Mouse (Mus musculus): Measurements from ENCODE around the gene Meis1. TPM values are rescaled to one million over a fixed set of nuclear protein-coding genes. Genes with fewer than 3 reads are reported as not detected.

Gene Meis1
- polyA plus RNA-seq, 1 experiment from 2014 or later, result 84.7 TPM

GRCm38 (mm10) chr11:18888651-18889050, 130.1 kb downstream of the Meis1 start:
- no peak for ATAC-seq

GRCm38 (mm10) chr11:18885729-18886325, 133.0 kb downstream of the Meis1 start:
- 13% methylated on average over 9 of the region's 9 CpGs for WGBS
- peak overlapping the region; percentile 21; the same call in 1 of the 2 replicates for H3K27ac ChIP-seq (ENCODE audit: low read length)
- H3K4me2 ChIP-seq (ENCODE audit: low read depth, low read length), result peak overlapping the region; percentile 9; the same call in 1 of the 2 replicates
- H3K9ac ChIP-seq (ENCODE audit: low read depth, low read length), result no peak overlapping the region
- no peaks in the 10 kb centered on the region; the same call in 1 of the 2 replicates for H3K36me3 ChIP-seq (ENCODE audit: control insufficient read depth, insufficient read depth, low read length)
- no peaks in the 10 kb centered on the region for H3K27me3 ChIP-seq (replicated peaks; ENCODE audit: control insufficient read depth, insufficient read depth, low read length)
- no peaks in the 10 kb centered on the region for H3K9me3 ChIP-seq (ENCODE audit: control insufficient read depth, low read length)
- peaks cover 29% of the 10 kb centered on the region for H3K4me1 ChIP-seq (ENCODE audit: control insufficient read depth, insufficient read depth, low read length)
- H3K4me3 ChIP-seq (ENCODE audit: low read length), result no peak overlapping the region
- peak; percentile 75 for ATAC-seq

More at GRCm38 (mm10) chr11:18888651-18889050, 130.1 kb downstream of the Meis1 start:
- no peaks in the 10 kb centered on the region; the same call in 1 of the 2 replicates for H3K36me3 ChIP-seq (ENCODE audit: control insufficient read depth, insufficient read depth, low read length)
- no peak overlapping the region for H3K4me2 ChIP-seq (ENCODE audit: low read depth, low read length)
- H3K9ac ChIP-seq (ENCODE audit: low read depth, low read length), result no peak overlapping the region
- WGBS, result 45% methylated on average over 1 of the region's 1 CpGs
- H3K9me3 ChIP-seq (ENCODE audit: control insufficient read depth, low read length), result no peaks in the 10 kb centered on the region
- H3K27ac ChIP-seq (ENCODE audit: low read length), result no peak overlapping the region
- H3K4me1 ChIP-seq (ENCODE audit: control insufficient read depth, insufficient read depth, low read length), result peaks cover 28% of the 10 kb centered on the region
- no peaks in the 10 kb centered on the region for H3K27me3 ChIP-seq (replicated peaks; ENCODE audit: control insufficient read depth, insufficient read depth, low read length)
- no peak overlapping the region for H3K4me3 ChIP-seq (ENCODE audit: low read length)

GRCm38 (mm10) chr11:18885036-18885728, 133.6 kb downstream of the Meis1 start:
- Histone ChIP-seq H3K27me3 (replicated peaks; ENCODE audit: control insufficient read depth, insufficient read depth, low read length) (no peaks in the 10 kb centered on the region), H3K9ac (ENCODE audit: low read depth, low read length) (no peak overlapping the region), H3K4me1 (ENCODE audit: control insufficient read depth, insufficient read depth, low read length) (peaks cover 29% of the 10 kb centered on the region), H3K36me3 (ENCODE audit: control insufficient read depth, insufficient read depth, low read length) (no peaks in the 10 kb centered on the region; the same call in 1 of the 2 replicates), H3K4me3 (ENCODE audit: low read length) (no peak overlapping the region), H3K27ac (ENCODE audit: low read length) (peak overlapping the region; percentile 21; the same call in 1 of the 2 replicates), H3K4me2 (ENCODE audit: low read depth, low read length) (peak overlapping the region; percentile 9; the same call in 1 of the 2 replicates), H3K9me3 (ENCODE audit: control insufficient read depth, low read length) (no peaks in the 10 kb centered on the region)
- 21% methylated on average over 6 of the region's 6 CpGs for WGBS
- ATAC-seq, result peak; percentile 61

GRCm38 (mm10) chr11:18883987-18884386, 134.8 kb downstream of the Meis1 start:
- Histone ChIP-seq H3K36me3 (ENCODE audit: control insufficient read depth, insufficient read depth, low read length) (no peaks in the 10 kb centered on the region; the same call in 1 of the 2 replicates), H3K27me3 (replicated peaks; ENCODE audit: control insufficient read depth, insufficient read depth, low read length) (no peaks in the 10 kb centered on the region), H3K4me2 (ENCODE audit: low read depth, low read length) (no peak overlapping the region), H3K9ac (ENCODE audit: low read depth, low read length) (no peak overlapping the region), H3K4me1 (ENCODE audit: control insufficient read depth, insufficient read depth, low read length) (peaks cover 23% of the 10 kb centered on the region), H3K4me3 (ENCODE audit: low read length) (no peak overlapping the region), H3K27ac (ENCODE audit: low read length) (no peak overlapping the region), H3K9me3 (ENCODE audit: control insufficient read depth, low read length) (no peaks in the 10 kb centered on the region)
- 42% methylated on average over 3 of the region's 3 CpGs for WGBS
- ATAC-seq, result no peak

- ATAC-seq, result peak; percentile 27; the same call in 1 of the 2 replicates
- Histone ChIP-seq H3K36me3 (ENCODE audit: control insufficient read depth, insufficient read depth, low read length) (no peaks in the 10 kb centered on the region; the same call in 1 of the 2 replicates), H3K27me3 (replicated peaks; ENCODE audit: control insufficient read depth, insufficient read depth, low read length) (no peaks in the 10 kb centered on the region), H3K27ac (ENCODE audit: low read length) (no peak overlapping the region), H3K4me1 (ENCODE audit: control insufficient read depth, insufficient read depth, low read length) (peaks cover 22% of the 10 kb centered on the region), H3K4me3 (ENCODE audit: low read length) (no peak overlapping the region), H3K4me2 (ENCODE audit: low read depth, low read length) (no peak overlapping the region), H3K9ac (ENCODE audit: low read depth, low read length) (no peak overlapping the region), H3K9me3 (ENCODE audit: control insufficient read depth, low read length) (no peaks in the 10 kb centered on the region)
- WGBS, result 8% methylated on average over 2 of the region's 2 CpGs
Observed at GRCm38 (mm10) chr11:18883507-18883881, 135.3 kb downstream of the Meis1 start.

GRCm38 (mm10) chr11:18882747-18883506, 135.9 kb downstream of the Meis1 start:
- H3K36me3 ChIP-seq (ENCODE audit: control insufficient read depth, insufficient read depth, low read length), result no peaks in the 10 kb centered on the region; the same call in 1 of the 2 replicates
- no peak for ATAC-seq
- no peak overlapping the region for H3K27ac ChIP-seq (ENCODE audit: low read length)
- no peak overlapping the region for H3K4me2 ChIP-seq (ENCODE audit: low read depth, low read length)
- H3K27me3 ChIP-seq (replicated peaks; ENCODE audit: control insufficient read depth, insufficient read depth, low read length), result no peaks in the 10 kb centered on the region
- no peak overlapping the region for H3K4me3 ChIP-seq (ENCODE audit: low read length)
- WGBS, result 56% methylated on average over 3 of the region's 3 CpGs
- peaks cover 22% of the 10 kb centered on the region for H3K4me1 ChIP-seq (ENCODE audit: control insufficient read depth, insufficient read depth, low read length)
- no peak overlapping the region for H3K9ac ChIP-seq (ENCODE audit: low read depth, low read length)
- H3K9me3 ChIP-seq (ENCODE audit: control insufficient read depth, low read length), result no peaks in the 10 kb centered on the region

- H3K36me3 ChIP-seq (ENCODE audit: control insufficient read depth, insufficient read depth, low read length), result no peaks in the 10 kb centered on the region; the same call in 1 of the 2 replicates
- H3K9ac ChIP-seq (ENCODE audit: low read depth, low read length), result no peak overlapping the region
- H3K4me3 ChIP-seq (ENCODE audit: low read length), result no peak overlapping the region
- H3K4me2 ChIP-seq (ENCODE audit: low read depth, low read length), result no peak overlapping the region
- H3K27ac ChIP-seq (ENCODE audit: low read length), result no peak overlapping the region
- no peak for ATAC-seq
- H3K27me3 ChIP-seq (replicated peaks; ENCODE audit: control insufficient read depth, insufficient read depth, low read length), result no peaks in the 10 kb centered on the region
- no peaks in the 10 kb centered on the region for H3K9me3 ChIP-seq (ENCODE audit: control insufficient read depth, low read length)
- 80% methylated on average over 5 of the region's 5 CpGs for WGBS
- peaks cover 22% of the 10 kb centered on the region for H3K4me1 ChIP-seq (ENCODE audit: control insufficient read depth, insufficient read depth, low read length)
Observed at GRCm38 (mm10) chr11:18882315-18882714, 136.5 kb downstream of the Meis1 start.

- peaks cover 20% of the 10 kb centered on the region for H3K4me1 ChIP-seq (ENCODE audit: control insufficient read depth, insufficient read depth, low read length)
- WGBS, result 49% methylated on average over 5 of the region's 5 CpGs
- no peaks in the 10 kb centered on the region for H3K9me3 ChIP-seq (ENCODE audit: control insufficient read depth, low read length)
- no peak for ATAC-seq
- no peak overlapping the region for H3K4me3 ChIP-seq (ENCODE audit: low read length)
- H3K27ac ChIP-seq (ENCODE audit: low read length), result no peak overlapping the region
- H3K27me3 ChIP-seq (replicated peaks; ENCODE audit: control insufficient read depth, insufficient read depth, low read length), result no peaks in the 10 kb centered on the region
- H3K36me3 ChIP-seq (ENCODE audit: control insufficient read depth, insufficient read depth, low read length), result no peaks in the 10 kb centered on the region; the same call in 1 of the 2 replicates
- no peak overlapping the region for H3K4me2 ChIP-seq (ENCODE audit: low read depth, low read length)
- no peak overlapping the region for H3K9ac ChIP-seq (ENCODE audit: low read depth, low read length)
Observed at GRCm38 (mm10) chr11:18880806-18881205, 138.0 kb downstream of the Meis1 start.

- no peak overlapping the region for H3K4me3 ChIP-seq (ENCODE audit: low read length)
- 0 out of 2 replicates have a peak, but pooled peaks have one; percentile 19 for ATAC-seq
- no peaks in the 10 kb centered on the region for H3K27me3 ChIP-seq (replicated peaks; ENCODE audit: control insufficient read depth, insufficient read depth, low read length)
- H3K36me3 ChIP-seq (ENCODE audit: control insufficient read depth, insufficient read depth, low read length), result no peaks in the 10 kb centered on the region
- H3K9ac ChIP-seq (ENCODE audit: low read depth, low read length), result no peak overlapping the region
- peaks cover 11% of the 10 kb centered on the region for H3K4me1 ChIP-seq (ENCODE audit: control insufficient read depth, insufficient read depth, low read length)
- H3K4me2 ChIP-seq (ENCODE audit: low read depth, low read length), result peak overlapping the region; percentile 88; the same call in 1 of the 2 replicates
- no peaks in the 10 kb centered on the region for H3K9me3 ChIP-seq (ENCODE audit: control insufficient read depth, low read length)
- H3K27ac ChIP-seq (ENCODE audit: low read length), result 0 out of 2 replicates have a peak overlapping the region, but pooled peaks have one; percentile 40
- 0% methylated on average over 1 of the region's 1 CpGs for WGBS
Observed at GRCm38 (mm10) chr11:18879456-18879818, 139.3 kb downstream of the Meis1 start.

Data from intestine, embryonic 16.5 days (tissue).